Mouse (Mus musculus) limb, embryonic 14.5 days (tissue): Measurements from ENCODE around the gene Gm28374. TPM values are rescaled to one million over a fixed set of nuclear protein-coding genes. Genes with fewer than 3 reads are reported as not detected.

ENCODE experiments used
- ATAC-seq: fragments of 200-750 bp; cut with Nextera tagmentation; 2 replicates; pipeline ENCODE4 v1.8.0; 2017; ENCODE audit warnings: low read depth, moderate number of reproducible peaks, moderate TSS enrichment; ENCODE audit not compliant: low FRiP score
- DNase-seq: peaks from one replicate; pipeline ENCODE4 v3.0.0-alpha.2; 2015; ENCODE audit warnings: low spot score
- H3K27ac ChIP-seq: fragments of 300-500 bp; sonication (generic); replicated peaks from 2 replicates; pipeline ENCODE4 v1.5.1; 2014; ENCODE audit warnings: low read depth, mild to moderate bottlenecking, low read length, moderate library complexity, mixed read lengths
- H3K27me3 ChIP-seq: fragments of 300-500 bp; sonication (generic); 2 replicates; pipeline ENCODE4 v1.6.1; 2014; ENCODE audit warnings: low read length, mixed read lengths; ENCODE audit not compliant: control insufficient read depth, insufficient read depth
- H3K36me3 ChIP-seq: fragments of 300-500 bp; sonication (generic); 2 replicates; pipeline ENCODE4 v1.6.1; 2014; ENCODE audit warnings: mild to moderate bottlenecking, low read length, moderate library complexity, mixed read lengths; ENCODE audit not compliant: control insufficient read depth, insufficient read depth
- H3K4me1 ChIP-seq: fragments of 300-500 bp; sonication (generic); 2 replicates; pipeline ENCODE4 v1.6.1; 2014; ENCODE audit warnings: antibody characterized with exemption, low read length, mixed read lengths; ENCODE audit not compliant: control insufficient read depth, insufficient read depth
- H3K4me2 ChIP-seq: fragments of 300-500 bp; sonication (generic); replicated peaks from 2 replicates; pipeline ENCODE4 v1.6.1; 2014; ENCODE audit warnings: low read depth, mild to moderate bottlenecking, low read length, moderate library complexity; ENCODE audit not compliant: severe bottlenecking
- H3K4me3 ChIP-seq: fragments of 300-500 bp; sonication (generic); replicated peaks from 2 replicates; pipeline ENCODE4 v1.5.1; 2014; ENCODE audit warnings: low read length
- H3K9ac ChIP-seq: fragments of 300-500 bp; sonication (generic); 2 replicates; pipeline ENCODE4 v1.6.1; 2014; ENCODE audit warnings: mild to moderate bottlenecking, low read depth, low read length, moderate library complexity; ENCODE audit not compliant: severe bottlenecking
- H3K9me3 ChIP-seq: fragments of 300-500 bp; sonication (generic); 2 replicates; pipeline ENCODE4 v1.6.1; 2016; ENCODE audit warnings: low read length; ENCODE audit not compliant: control insufficient read depth
- POLR2A ChIP-seq: fragments of 200-500 bp; IDR thresholded peaks from 2 replicates; pipeline ENCODE4 v1.8.0; 2012; ENCODE audit warnings: inconsistent platforms, mild to moderate bottlenecking, moderate library complexity, borderline replicate concordance; ENCODE audit not compliant: insufficient read depth, insufficient read length; ENCODE audit errors: extremely low read depth
- WGBS: fragments of 180-500 bp; shearing (Covaris S2); extraction: QIAGEN DNeasy Blood & Tissue Kit; methylation state at CpG from one replicate; pipeline ENCODE4 v1.1.7; 2014; 5-methylcytosine and 5-hydroxymethylcytosine counted together
- polyA plus RNA-seq, 2 experiments: library from polyadenylated mRNA; depleted of rRNA in 1 of 2; stranded (reverse) in 1 of 2; unstranded in 1 of 2; fragments of >200 nt; fragmentation: Nextera tagmentation in 1 of 2; extraction: Ambion mirVana in 1 of 2; gene quantifications; 2 replicates each; pipeline versions ENCODE4 v1.2.1 to v1.2.3; 2012 to 2014

The Gm28374 gene
- polyA plus RNA-seq, 2 experiments = 1.1 TPM

- H3K4me1 ChIP-seq = no peaks in the 10 kb centered on the region
- no peak overlapping the region for H3K9ac ChIP-seq
- H3K4me2 ChIP-seq = no peak overlapping the region
- WGBS = 77% methylated on average over 6 of the region's 6 CpGs
- H3K27ac ChIP-seq = no peak overlapping the region
- DNase-seq = no peak
- 0 out of 2 replicates have a peak, but pooled peaks cover 6% of the 10 kb centered on the region for H3K36me3 ChIP-seq
- no peak overlapping the region for H3K4me3 ChIP-seq
- H3K27me3 ChIP-seq = no peaks in the 10 kb centered on the region
- no peak for TF ChIP-seq POLR2A
- H3K9me3 ChIP-seq = no peaks in the 10 kb centered on the region
- ATAC-seq = no peak
Observed at GRCm38 (mm10) chr19:6102169-6102853, 20.3 kb upstream of the Gm28374 start.

GRCm38 (mm10) chr19:6101186-6101585 is 19.1 kb upstream of the Gm28374 start:
- Histone ChIP-seq H3K4me1 (no peaks in the 10 kb centered on the region), H3K9me3 (no peaks in the 10 kb centered on the region), H3K27ac (no peak overlapping the region), H3K4me3 (no peak overlapping the region), H3K9ac (no peak overlapping the region), H3K36me3 (0 out of 2 replicates have a peak, but pooled peaks cover 6% of the 10 kb centered on the region), H3K27me3 (no peaks in the 10 kb centered on the region), H3K4me2 (no peak overlapping the region)
- DNase-seq = no peak
- 26% methylated on average over 6 of the region's 6 CpGs for WGBS
- TF ChIP-seq POLR2A = no peak
- ATAC-seq = no peak

- Histone ChIP-seq H3K27me3 (no peaks in the 10 kb centered on the region), H3K4me2 (no peak overlapping the region), H3K36me3 (peaks cover 16% of the 10 kb centered on the region), H3K4me1 (no peaks in the 10 kb centered on the region), H3K4me3 (no peak overlapping the region), H3K9me3 (no peaks in the 10 kb centered on the region), H3K27ac (no peak overlapping the region), H3K9ac (no peak overlapping the region)
- no peak for ATAC-seq
- 91% methylated on average over 3 of the region's 3 CpGs for WGBS
- TF ChIP-seq POLR2A = no peak
- no peak for DNase-seq
Observed at GRCm38 (mm10) chr19:6097847-6098246, 15.8 kb upstream of the Gm28374 start.

GRCm38 (mm10) chr19:6094119-6094518 is 12.1 kb upstream of the Gm28374 start, which contains the start of gene AC131692.1:
AC131692.1 (plus strand) TSS chr19:6094419.
- Histone ChIP-seq H3K36me3 (peaks cover 43% of the 10 kb centered on the region), H3K9me3 (no peaks in the 10 kb centered on the region), H3K4me3 (no peak within 1 kb of the TSS), H3K27ac (no peak within 1 kb of the TSS), H3K4me1 (no peaks in the 10 kb centered on the region), H3K27me3 (no peaks in the 10 kb centered on the region), H3K4me2 (no peak within 1 kb of the TSS), H3K9ac (no peak within 1 kb of the TSS)
- WGBS = 88% methylated on average over 7 of the region's 7 CpGs
- no peak for TF ChIP-seq POLR2A
- ATAC-seq (no peak), DNase-seq (no peak)

GRCm38 (mm10) chr19:6088841-6089240 is 6.8 kb upstream of the Gm28374 start:
- peaks cover 42% of the 10 kb centered on the region for H3K36me3 ChIP-seq
- H3K4me2 ChIP-seq = no peak overlapping the region

More at GRCm38 (mm10) chr19:6088841-6089240, 6.8 kb upstream of the Gm28374 start:
- DNase-seq = no peak
- Histone ChIP-seq H3K9me3 (no peaks in the 10 kb centered on the region), H3K9ac (no peak overlapping the region), H3K27ac (no peak overlapping the region), H3K4me1 (peaks cover 7% of the 10 kb centered on the region), H3K27me3 (no peaks in the 10 kb centered on the region), H3K4me3 (no peak overlapping the region)
- no peak for TF ChIP-seq POLR2A
- WGBS = 92% methylated on average over 13 of the region's 13 CpGs
- no peak for ATAC-seq
